Comparison of ENCODE assay signal across 9 mouse cellular contexts in the genomic region with DNA sequence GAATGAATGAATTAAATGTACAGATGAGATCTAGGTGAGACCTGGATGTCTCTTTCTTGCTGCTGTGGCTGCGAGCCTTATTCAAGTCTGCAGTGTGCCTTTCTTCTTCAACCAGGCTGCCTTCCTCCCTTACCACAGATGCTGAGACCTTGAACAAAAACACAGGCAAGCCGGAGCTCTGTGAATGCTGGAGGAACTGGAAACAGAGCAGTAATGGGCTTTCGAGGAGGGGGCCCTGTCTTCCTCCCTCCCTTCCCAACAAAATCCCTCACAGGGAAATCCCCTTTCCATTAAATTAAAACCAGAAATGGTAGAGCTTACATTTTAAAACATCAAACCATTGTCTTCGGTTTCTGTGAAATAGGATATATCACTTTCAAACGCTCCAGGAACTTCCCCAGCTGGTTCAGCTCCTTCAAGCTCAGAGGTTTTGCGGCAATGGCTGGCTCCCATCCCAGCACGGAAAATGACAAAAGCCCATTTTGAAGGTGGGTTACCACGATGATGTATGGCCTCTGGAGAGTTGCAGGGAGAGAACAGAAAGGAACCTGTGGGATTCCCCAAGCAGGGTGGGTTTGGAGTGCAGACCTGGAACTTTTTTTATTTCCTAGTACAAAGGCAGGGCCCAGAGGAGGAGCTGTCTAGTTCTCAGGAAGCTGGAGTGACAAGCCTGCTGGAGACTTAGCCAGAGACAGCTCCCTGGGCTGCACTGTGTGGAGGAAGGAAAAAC. TPM values are rescaled to one million over a fixed set of nuclear protein-coding genes. Genes with fewer than 3 reads are reported as not detected.
DNase-seq lines count a peak whose midpoint lies in the region; ATAC-seq and TF ChIP-seq lines count a peak whose summit lies in the region.
"Had no signal": no experiment of that assay in that cellular context is flagged by ENCODE, and none has a peak within 500 bp of the region (broad histone marks: within the 10 kb centered on the region; RNA-seq: fewer than 3 reads in every experiment).

No protein-coding gene starts in this region.

- no peak for TF ChIP-seq POLR2A in limb, embryonic 14.5 days (IDR thresholded peaks at IDR 0.05; ENCODE audit: borderline replicate concordance, extremely low read depth, insufficient read depth, insufficient read length)

- H3K4me3 ChIP-seq in limb, embryonic 14.5 days (replicated peaks; ENCODE audit: low read length) = no peak overlapping the region

- peak; percentile 62 to 81 for ATAC-seq in hematopoietic stem cell, adult 5-6 weeks (replicated peaks in 1 of 2; ENCODE audit: insufficient read depth in 1 of 2, low FRiP score in 2 of 2, low TSS enrichment in 1 of 2, low read depth in 1 of 2, poor library complexity in 2 of 2, severe bottlenecking in 2 of 2)
- peak; percentile 88 for ATAC-seq in limb, embryonic 14.5 days (ENCODE audit: low FRiP score, low read depth)
- ATAC-seq in cerebellum, adult (ENCODE audit: insufficient number of reproducible peaks, low FRiP score, low TSS enrichment) = no peak
- ATAC-seq: liver, postnatal 0 days had no signal

- peak; percentile 38 for DNase-seq in embryo, embryonic 10.5 days (ENCODE audit: low spot score)
- no peak for DNase-seq in embryo, embryonic 9.5 days (ENCODE audit: extremely low spot score)
- DNase-seq in MN1 (ENCODE audit: low spot score) = peak; percentile 26
- peak; percentile 76 for DNase-seq in limb, embryonic 14.5 days (ENCODE audit: low spot score)
- no peak for DNase-seq in natural killer cell, adult 2 months (ENCODE audit: low spot score in 2 of 2)
- DNase-seq in cerebellum, postnatal 25 days = no peak
- DNase-seq: liver, postnatal 0 days had no signal

- H3K4me2 ChIP-seq in limb, embryonic 14.5 days (replicated peaks; ENCODE audit: low read depth, low read length, severe bottlenecking) = peak overlapping the region; percentile 14

- H3K36me3 ChIP-seq in limb, embryonic 14.5 days (ENCODE audit: control insufficient read depth, insufficient read depth, low read length) = no peaks in the 10 kb centered on the region

- H3K27me3 ChIP-seq in limb, embryonic 14.5 days (ENCODE audit: control insufficient read depth, insufficient read depth, low read length) = no peaks in the 10 kb centered on the region

- peak overlapping the region; percentile 61 for H3K27ac ChIP-seq in limb, embryonic 14.5 days (replicated peaks; ENCODE audit: low read depth, low read length)

- H3K4me1 ChIP-seq in limb, embryonic 14.5 days (ENCODE audit: control insufficient read depth, insufficient read depth, low read length) = peaks cover 13% of the 10 kb centered on the region

- 18% methylated on average over 8 of the region's 8 CpGs for WGBS in limb, embryonic 14.5 days

- H3K9me3 ChIP-seq in limb, embryonic 14.5 days (ENCODE audit: control insufficient read depth, low read length) = no peaks in the 10 kb centered on the region

- H3K9ac ChIP-seq in limb, embryonic 14.5 days (ENCODE audit: low read depth, low read length, severe bottlenecking) = no peak overlapping the region
- H3K9ac ChIP-seq: liver, postnatal 0 days had no signal

RNA-seq across cellular contexts. Expression of a gene that starts 44.0 kb away (rescaled TPM):
- not detected in 2 replicates for total RNA-seq in hematopoietic stem cell, adult 5-6 weeks (2017)
- polyA plus RNA-seq in limb, embryonic 14.5 days (2012; rRNA removed) = 0.03 and 0.04 TPM in 2 replicates
- not detected in 2 replicates for polyA plus RNA-seq in limb, embryonic 14.5 days (2014; fragmentation: Nextera tagmentation; extraction: Ambion mirVana)
- polyA plus RNA-seq: liver, postnatal 0 days had no signal

Comparison
In these comparisons a context has a peak if more than half of its experiments do, and no peak if none do; other contexts are left out.
1. DNase-seq: peak in embryo, embryonic 10.5 days (single experiment), MN1 (single experiment) and limb, embryonic 14.5 days (single experiment); none in embryo, embryonic 9.5 days (single experiment), natural killer cell, adult 2 months (0 of 2) and cerebellum, postnatal 25 days (0 of 2).